Mouse (Mus musculus) lung, postnatal 0 days (tissue): Measurements from ENCODE around the gene Tor3a. TPM values are rescaled to one million over a fixed set of nuclear protein-coding genes. Genes with fewer than 3 reads are reported as not detected.

Source experiments
- ATAC-seq: fragments of 200-750 bp; cut with Nextera tagmentation; 2 replicates; pipeline ENCODE4 v1.8.0; 2017; ENCODE audit warnings: moderate library complexity
- DNase-seq: peaks from one replicate; pipeline ENCODE4 v3.0.0-alpha.2; 2016; ENCODE audit warnings: low spot score
- H3K27ac ChIP-seq: fragments of 300-500 bp; sonication (generic); 2 replicates; pipeline ENCODE4 v1.5.1; 2014; ENCODE audit warnings: antibody characterized with exemption, mild to moderate bottlenecking, low read length, mixed read lengths
- H3K27me3 ChIP-seq: fragments of 300-500 bp; sonication (generic); replicated peaks from 2 replicates; pipeline ENCODE4 v1.6.1; 2014; ENCODE audit warnings: low read length, mixed read lengths; ENCODE audit not compliant: insufficient read depth
- H3K36me3 ChIP-seq: fragments of 300-500 bp; sonication (generic); 2 replicates; pipeline ENCODE4 v1.6.1; 2014; ENCODE audit warnings: low read length, mixed read lengths; ENCODE audit not compliant: insufficient read depth
- H3K4me1 ChIP-seq: fragments of 300-500 bp; sonication (generic); 2 replicates; pipeline ENCODE4 v1.6.1; 2014; ENCODE audit warnings: antibody characterized with exemption, low read depth, low read length, mixed read lengths; ENCODE audit not compliant: insufficient read depth
- H3K4me2 ChIP-seq: fragments of 300-500 bp; sonication (generic); replicated peaks from 2 replicates; pipeline ENCODE4 v1.6.1; 2014; ENCODE audit warnings: low read depth, mild to moderate bottlenecking, low read length, moderate library complexity, mixed read lengths
- H3K4me3 ChIP-seq: fragments of 300-500 bp; sonication (generic); 2 replicates; pipeline ENCODE4 v1.5.1; 2014; ENCODE audit warnings: low read depth, low read length
- H3K9ac ChIP-seq: fragments of 300-500 bp; sonication (generic); replicated peaks from 2 replicates; pipeline ENCODE4 v1.6.1; 2014; ENCODE audit warnings: low read depth, mild to moderate bottlenecking
- H3K9me3 ChIP-seq: fragments of 300-500 bp; sonication (generic); 2 replicates; pipeline ENCODE4 v1.6.1; 2016; ENCODE audit warnings: low read length, mixed read lengths
- CTCF ChIP-seq: IDR thresholded peaks from 2 replicates; pipeline ENCODE4 v1.5.1; 2016; ENCODE audit warnings: antibody characterized with exemption, mild to moderate bottlenecking
- EP300 ChIP-seq: IDR thresholded peaks from 2 replicates; pipeline ENCODE4 v1.6.1; 2016; ENCODE audit warnings: antibody characterized with exemption, mild to moderate bottlenecking, control low read depth
- WGBS: fragments of 180-500 bp; shearing (Covaris S2); extraction: QIAGEN DNeasy Blood & Tissue Kit; methylation state at CpG from one replicate; pipeline ENCODE4 v1.1.7; 2014; 5-methylcytosine and 5-hydroxymethylcytosine counted together
- polyA plus RNA-seq: library from polyadenylated mRNA; unstranded; fragments of >200 nt; fragmentation: Nextera tagmentation; extraction: Ambion mirVana; gene quantifications from 2 replicates; pipeline ENCODE4 v1.2.1, GENCODE M21; 2015

The Tor3a gene
- polyA plus RNA-seq, 1 experiment from 2014 or later = 37.8 TPM

GRCm38 (mm10) chr1:156717751-156718285, 43.7 kb upstream of the Tor3a start:
- peak overlapping the region; percentile 79 for H3K9ac ChIP-seq
- H3K9me3 ChIP-seq = no peaks in the 10 kb centered on the region
- no peaks in the 10 kb centered on the region for H3K36me3 ChIP-seq
- TF ChIP-seq EP300 (no peak), CTCF (no peak)
- H3K27ac ChIP-seq = peak overlapping the region; percentile 96
- H3K4me2 ChIP-seq = peak overlapping the region; percentile 70
- H3K27me3 ChIP-seq = no peaks in the 10 kb centered on the region
- peak overlapping the region; percentile 91 for H3K4me3 ChIP-seq
- no peaks in the 10 kb centered on the region for H3K4me1 ChIP-seq
- ATAC-seq (no peak), DNase-seq (peak; percentile 70)
- 14% methylated on average over 13 of the region's 13 CpGs for WGBS

DNA sequence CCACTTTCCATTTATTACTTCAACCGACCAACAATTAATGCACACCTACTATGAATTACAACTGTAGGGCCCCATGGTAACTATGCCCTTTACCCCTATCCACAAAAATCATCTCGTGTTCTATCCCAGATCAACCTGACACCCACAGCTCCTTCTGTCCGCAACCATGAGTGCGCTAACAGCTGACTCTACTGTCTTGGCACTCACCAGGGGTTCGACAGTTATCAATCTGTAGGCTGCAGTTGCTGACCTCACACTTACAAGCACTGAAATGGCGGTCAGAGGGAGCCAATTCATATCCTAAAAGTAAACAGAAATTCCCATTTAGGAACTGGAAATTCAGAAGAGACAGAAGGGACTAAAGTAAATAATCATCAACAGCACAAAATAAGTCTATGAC, 42.5 kb upstream of the Tor3a start:
- Histone ChIP-seq H3K27ac (no peak overlapping the region), H3K9me3 (no peaks in the 10 kb centered on the region), H3K4me1 (no peaks in the 10 kb centered on the region), H3K9ac (no peak overlapping the region), H3K36me3 (no peaks in the 10 kb centered on the region), H3K4me2 (no peak overlapping the region), H3K4me3 (no peak overlapping the region), H3K27me3 (no peaks in the 10 kb centered on the region)
- ATAC-seq (no peak), DNase-seq (no peak)
- TF ChIP-seq CTCF = no peak
- TF ChIP-seq EP300 = no peak
- 64% methylated on average over 6 of the region's 6 CpGs for WGBS

GRCm38 (mm10) chr1:156710472-156711098, 36.4 kb upstream of the Tor3a start:
- Histone ChIP-seq H3K4me2 (no peak overlapping the region), H3K9ac (no peak overlapping the region), H3K4me1 (0 out of 2 replicates have a peak, but pooled peaks cover 3% of the 10 kb centered on the region), H3K4me3 (no peak overlapping the region), H3K27me3 (no peaks in the 10 kb centered on the region), H3K36me3 (no peaks in the 10 kb centered on the region), H3K27ac (no peak overlapping the region), H3K9me3 (no peaks in the 10 kb centered on the region)
- TF ChIP-seq CTCF (no peak), EP300 (no peak)
- WGBS = 39% methylated on average over 10 of the region's 10 CpGs
- DNase-seq (peak; percentile 50), ATAC-seq (peak; percentile 72)

- Histone ChIP-seq H3K4me2 (no peak overlapping the region), H3K27me3 (no peaks in the 10 kb centered on the region), H3K27ac (no peak overlapping the region), H3K9ac (no peak overlapping the region), H3K4me1 (0 out of 2 replicates have a peak, but pooled peaks cover 3% of the 10 kb centered on the region), H3K9me3 (no peaks in the 10 kb centered on the region), H3K4me3 (no peak overlapping the region), H3K36me3 (0 out of 2 replicates have a peak, but pooled peaks cover 5% of the 10 kb centered on the region)
- 82% methylated on average over 3 of the region's 3 CpGs for WGBS
- TF ChIP-seq CTCF (no peak), EP300 (no peak)
- DNase-seq = no peak
- ATAC-seq = no peak
These were observed 34.5 kb upstream of the Tor3a start for GRCm38 (mm10) chr1:156708672-156709071.

- Histone ChIP-seq H3K4me1 (no peaks in the 10 kb centered on the region), H3K4me2 (no peak overlapping the region), H3K36me3 (0 out of 2 replicates have a peak, but pooled peaks cover 5% of the 10 kb centered on the region), H3K27ac (no peak overlapping the region), H3K4me3 (no peak overlapping the region), H3K9me3 (no peaks in the 10 kb centered on the region), H3K9ac (no peak overlapping the region), H3K27me3 (no peaks in the 10 kb centered on the region)
- DNase-seq (no peak), ATAC-seq (no peak)
- WGBS = 79% methylated on average over 10 of the region's 10 CpGs
- TF ChIP-seq EP300 (no peak), CTCF (no peak)
These were observed 31.6 kb upstream of the Tor3a start for GRCm38 (mm10) chr1:156705696-156706285.

DNA sequence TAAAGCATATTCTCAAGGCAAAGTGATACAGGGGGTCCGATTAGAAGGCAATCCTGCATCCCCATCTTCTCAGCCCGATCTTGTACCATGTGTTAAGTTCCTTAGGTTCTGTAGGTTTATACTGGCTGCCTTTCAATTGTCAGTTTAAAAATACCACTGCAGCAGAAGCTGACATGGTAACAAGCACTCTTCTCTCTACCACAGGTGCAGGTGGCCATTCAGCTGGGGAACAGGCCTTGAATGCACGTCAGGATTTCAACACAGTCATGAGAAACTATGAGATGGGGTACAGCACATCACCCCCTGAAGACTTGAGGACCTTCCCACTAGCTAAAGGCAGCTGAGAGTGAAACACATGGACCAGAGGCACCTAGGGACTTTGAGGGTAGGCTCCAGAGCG, 29.3 kb upstream of the Tor3a start:
- no peak overlapping the region for H3K27ac ChIP-seq
- no peaks in the 10 kb centered on the region for H3K4me1 ChIP-seq
- no peak overlapping the region for H3K9ac ChIP-seq
- DNase-seq (no peak), ATAC-seq (no peak)
- no peaks in the 10 kb centered on the region for H3K9me3 ChIP-seq
- no peak overlapping the region for H3K4me3 ChIP-seq
- peaks cover 5% of the 10 kb centered on the region for H3K36me3 ChIP-seq
- TF ChIP-seq EP300 (no peak), CTCF (no peak)
- no peaks in the 10 kb centered on the region for H3K27me3 ChIP-seq
- WGBS = 92% methylated on average over 4 of the region's 4 CpGs
- H3K4me2 ChIP-seq = no peak overlapping the region
